Mouse (Mus musculus) cerebellum, adult 11 months (tissue): ENCODE measurements around the gene Tex10.

ENCODE experiments used
- DNase-seq: peaks from one replicate; pipeline ENCODE4 v3.0.0; 2022

Tex10 gene

DNA sequence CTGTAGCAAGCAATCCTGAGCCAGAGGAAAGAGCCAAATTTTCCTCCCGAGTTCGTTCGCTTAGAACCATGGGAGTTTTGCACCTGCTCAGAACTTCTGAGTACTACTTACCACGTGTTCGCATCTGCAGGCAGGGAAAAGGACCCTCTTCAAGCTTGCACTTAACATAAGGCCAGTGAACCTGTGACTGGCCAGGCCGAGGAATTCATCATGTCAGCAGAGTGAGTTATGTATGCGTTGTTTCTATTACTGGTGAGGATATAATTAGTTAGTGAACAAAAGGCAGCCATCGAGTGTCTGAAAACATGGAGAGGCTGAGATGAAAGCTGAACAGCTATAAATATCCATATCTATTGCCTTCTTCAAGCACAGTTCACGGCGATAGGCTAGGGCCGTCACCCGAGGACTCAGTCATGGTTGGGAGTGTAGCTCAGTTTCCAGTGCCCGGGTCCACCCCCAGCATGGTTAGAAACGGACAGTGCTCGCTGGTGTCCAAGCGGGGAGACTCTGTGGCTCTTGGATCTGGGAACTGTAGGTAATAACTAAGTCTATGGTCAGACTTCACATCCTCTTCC, 70.1 kb downstream of the Tex10 start:
- DNase-seq: no peak

DNA sequence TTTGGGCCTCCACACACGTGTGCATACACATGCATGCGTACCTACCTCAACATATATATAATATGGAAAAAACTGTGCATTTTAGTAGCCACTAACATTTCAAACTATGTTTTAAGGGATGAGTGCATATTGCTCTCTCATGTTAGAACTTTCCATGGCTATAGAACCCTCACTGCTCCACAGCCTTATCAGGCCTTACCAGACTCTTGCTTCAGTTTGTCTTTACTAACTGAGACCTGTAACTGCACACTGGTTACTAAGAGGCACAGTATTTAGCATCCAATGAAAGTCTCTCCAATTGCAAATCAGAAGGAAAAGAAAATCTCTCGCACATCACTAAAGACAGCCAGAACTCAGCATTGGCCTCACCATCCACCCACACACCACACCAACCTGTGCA, 76.3 kb downstream of the Tex10 start:
- DNase-seq: no peak

DNA sequence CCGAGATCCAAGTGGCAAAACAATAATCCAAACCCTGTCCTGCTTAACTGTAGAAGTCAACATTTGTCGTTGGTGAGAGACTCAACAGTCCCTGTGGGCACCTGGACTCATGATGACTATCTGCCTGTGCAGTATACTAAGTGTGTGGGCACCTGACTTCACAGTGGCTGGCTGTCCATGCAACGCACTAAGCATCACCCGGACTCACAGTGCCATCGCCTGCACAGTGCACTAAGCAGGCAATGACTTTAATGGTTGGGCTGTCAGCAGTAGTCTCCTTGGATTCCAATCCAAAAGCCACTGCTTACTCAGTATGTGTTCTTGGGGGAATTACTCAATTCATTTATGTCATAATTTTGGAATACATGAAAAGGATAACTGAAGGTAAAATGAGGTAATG, 90.8 kb downstream of the Tex10 start:
- no peak for DNase-seq

DNA sequence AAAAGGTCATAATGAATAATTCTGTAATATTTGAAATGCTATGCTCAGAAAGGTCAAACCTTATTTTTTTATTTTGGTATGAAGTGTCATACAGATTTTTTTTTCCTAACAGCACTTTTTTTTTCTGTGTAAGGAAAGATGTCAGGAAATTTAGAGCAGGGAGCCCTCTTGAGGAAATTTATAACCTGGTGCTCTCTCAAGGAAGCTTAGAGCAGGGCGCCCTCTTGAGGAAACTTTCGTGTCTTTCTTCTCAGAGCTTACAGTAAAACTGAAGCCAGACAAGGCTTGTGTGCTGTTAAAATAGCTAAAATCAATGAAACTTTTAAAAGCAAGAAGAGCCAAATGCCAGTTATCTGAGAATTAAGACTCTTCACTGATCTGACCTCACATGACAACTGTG, 92.3 kb downstream of the Tex10 start:
- peak; percentile 52 for DNase-seq
